Mouse (Mus musculus) forebrain, embryonic 11.5 days (tissue): ENCODE results near the gene Slc25a45. TPM values are rescaled to one million over a fixed set of nuclear protein-coding genes. Genes with fewer than 3 reads are reported as not detected.

ENCODE experiments used
- ATAC-seq: fragments of 200-750 bp; cut with Nextera tagmentation; replicated peaks from 2 replicates; pipeline ENCODE4 v1.8.0; 2017; ENCODE audit warnings: moderate TSS enrichment; ENCODE audit not compliant: low FRiP score
- DNase-seq: peaks from one replicate; pipeline ENCODE4 v3.0.0-alpha.2; 2017; ENCODE audit warnings: low spot score
- H3K27ac ChIP-seq: fragments of 300-500 bp; sonication (generic); 2 replicates; pipeline ENCODE4 v1.5.1; 2014; ENCODE audit warnings: low read depth, low read length
- H3K27me3 ChIP-seq: fragments of 300-500 bp; sonication (generic); 2 replicates; pipeline ENCODE4 v1.6.1; 2014; ENCODE audit warnings: mild to moderate bottlenecking, low read length, mixed read lengths; ENCODE audit not compliant: control insufficient read depth, insufficient read depth
- H3K36me3 ChIP-seq: fragments of 300-500 bp; sonication (generic); 2 replicates; pipeline ENCODE4 v1.6.1; 2014; ENCODE audit warnings: mild to moderate bottlenecking, low read length, moderate library complexity, mixed read lengths; ENCODE audit not compliant: control insufficient read depth, insufficient read depth
- H3K4me1 ChIP-seq: fragments of 300-500 bp; sonication (generic); replicated peaks from 2 replicates; pipeline ENCODE4 v1.6.1; 2014; ENCODE audit warnings: low read length, mixed read lengths; ENCODE audit not compliant: control insufficient read depth, insufficient read depth
- H3K4me2 ChIP-seq: fragments of 300-500 bp; sonication (generic); 2 replicates; pipeline ENCODE4 v1.6.1; 2014; ENCODE audit warnings: low read depth, mild to moderate bottlenecking, low read length, moderate library complexity, mixed read lengths; ENCODE audit not compliant: severe bottlenecking
- H3K4me3 ChIP-seq: fragments of 300-500 bp; sonication (generic); 2 replicates; pipeline ENCODE4 v1.5.1; 2014; ENCODE audit warnings: low read depth, low read length
- H3K9ac ChIP-seq: fragments of 300-500 bp; sonication (generic); 2 replicates; pipeline ENCODE4 v1.6.1; 2014; ENCODE audit warnings: low read length
- H3K9me3 ChIP-seq: fragments of 300-500 bp; sonication (generic); 2 replicates; pipeline ENCODE4 v1.6.1; 2016; ENCODE audit warnings: low read length, mixed read lengths; ENCODE audit not compliant: control insufficient read depth
- WGBS: fragments of 180-500 bp; shearing (Covaris S2); extraction: QIAGEN DNeasy Blood & Tissue Kit; methylation state at CpG from one replicate; pipeline ENCODE4 v1.1.7; 2014; 5-methylcytosine and 5-hydroxymethylcytosine counted together
- polyA plus RNA-seq: library from polyadenylated mRNA; unstranded; fragments of >200 nt; fragmentation: Nextera tagmentation; extraction: Ambion mirVana; gene quantifications from 2 replicates; pipeline ENCODE4 v1.2.1, GENCODE M21; 2014

Slc25a45 gene
- polyA plus RNA-seq, 1 experiment from 2014 or later = 0.90 TPM

- no peaks in the 10 kb centered on the region for H3K9me3 ChIP-seq
- H3K4me3 ChIP-seq = no peak overlapping the region
- WGBS = 93% methylated on average over 12 of the region's 12 CpGs
- no peak overlapping the region for H3K4me2 ChIP-seq
- no peaks in the 10 kb centered on the region for H3K27me3 ChIP-seq
- DNase-seq = no peak
- ATAC-seq = no peak
- no peak overlapping the region for H3K9ac ChIP-seq
- H3K36me3 ChIP-seq = peaks cover 6% of the 10 kb centered on the region; the same call in 1 of the 2 replicates
- peaks cover 8% of the 10 kb centered on the region; the same call in 1 of the 2 replicates for H3K4me1 ChIP-seq
- no peak overlapping the region for H3K27ac ChIP-seq
Observed at GRCm38 (mm10) chr19:5891521-5892258, 14.1 kb downstream of the Slc25a45 start.

GRCm38 (mm10) chr19:5892262-5892661 lies 14.7 kb downstream of the Slc25a45 start:
- no peaks in the 10 kb centered on the region for H3K27me3 ChIP-seq
- H3K9ac ChIP-seq = no peak overlapping the region
- H3K36me3 ChIP-seq = peaks cover 8% of the 10 kb centered on the region; the same call in 1 of the 2 replicates
- peaks cover 8% of the 10 kb centered on the region; the same call in 1 of the 2 replicates for H3K4me1 ChIP-seq
- H3K4me2 ChIP-seq = no peak overlapping the region
- no peak for ATAC-seq
- H3K4me3 ChIP-seq = no peak overlapping the region
- WGBS = 96% methylated on average over 7 of the region's 7 CpGs
- H3K9me3 ChIP-seq = no peaks in the 10 kb centered on the region
- DNase-seq = no peak
- no peak overlapping the region for H3K27ac ChIP-seq

GRCm38 (mm10) chr19:5892735-5893134 lies 15.1 kb downstream of the Slc25a45 start:
- H3K4me3 ChIP-seq = no peak overlapping the region; the same call in 1 of the 2 replicates
- H3K27me3 ChIP-seq = no peaks in the 10 kb centered on the region
- 93% methylated on average over 13 of the region's 13 CpGs for WGBS
- ATAC-seq = no peak
- peak overlapping the region; percentile 80 for H3K4me2 ChIP-seq
- no peak for DNase-seq
- no peaks in the 10 kb centered on the region for H3K9me3 ChIP-seq
- H3K36me3 ChIP-seq = peaks cover 8% of the 10 kb centered on the region; the same call in 1 of the 2 replicates
- peak overlapping the region; percentile 78 for H3K9ac ChIP-seq
- no peak overlapping the region for H3K27ac ChIP-seq
- peaks cover 8% of the 10 kb centered on the region; the same call in 1 of the 2 replicates for H3K4me1 ChIP-seq

GRCm38 (mm10) chr19:5893282-5894001 lies 15.8 kb downstream of the Slc25a45 start:
- ATAC-seq = peak; percentile 67

GRCm38 (mm10) chr19:5894002-5894678 lies 16.5 kb downstream of the Slc25a45 start, which contains the start of gene Tigd3:
TSS of gene Tigd3 (minus strand) at chr19:5894149.
- H3K27me3 ChIP-seq = no peaks in the 10 kb centered on the region
- no peaks in the 10 kb centered on the region for H3K9me3 ChIP-seq
- H3K4me3 ChIP-seq = peak within 1 kb of the TSS; percentile 63
- DNase-seq (peak; percentile 97), ATAC-seq (peak; percentile 96)
- 6% methylated on average over 33 of the region's 36 CpGs for WGBS
- H3K36me3 ChIP-seq = peaks cover 8% of the 10 kb centered on the region; the same call in 1 of the 2 replicates
- peaks cover 8% of the 10 kb centered on the region; the same call in 1 of the 2 replicates for H3K4me1 ChIP-seq
- peak within 1 kb of the TSS; percentile 80 for H3K4me2 ChIP-seq
- peak within 1 kb of the TSS; percentile 78 for H3K9ac ChIP-seq
- no peak within 1 kb of the TSS; the same call in 1 of the 2 replicates for H3K27ac ChIP-seq

More at GRCm38 (mm10) chr19:5893282-5894001, 15.8 kb downstream of the Slc25a45 start:
- Histone ChIP-seq H3K9ac (peak overlapping the region; percentile 78), H3K27ac (no peak overlapping the region; the same call in 1 of the 2 replicates), H3K9me3 (no peaks in the 10 kb centered on the region), H3K4me2 (peak overlapping the region; percentile 80), H3K36me3 (peaks cover 8% of the 10 kb centered on the region; the same call in 1 of the 2 replicates), H3K4me1 (peaks cover 8% of the 10 kb centered on the region; the same call in 1 of the 2 replicates), H3K27me3 (no peaks in the 10 kb centered on the region), H3K4me3 (peak overlapping the region; percentile 63)
- WGBS = 10% methylated on average over 29 of the region's 31 CpGs
- DNase-seq = no peak

GRCm38 (mm10) chr19:5907275-5907674 lies 29.7 kb downstream of the Slc25a45 start:
- Histone ChIP-seq H3K4me2 (no peak overlapping the region), H3K9ac (no peak overlapping the region), H3K27ac (no peak overlapping the region), H3K4me3 (no peak overlapping the region), H3K27me3 (no peaks in the 10 kb centered on the region), H3K36me3 (peaks cover 22% of the 10 kb centered on the region), H3K9me3 (no peaks in the 10 kb centered on the region), H3K4me1 (peaks cover 15% of the 10 kb centered on the region)
- DNase-seq = no peak
- WGBS = 93% methylated on average over 3 of the region's 3 CpGs
- ATAC-seq = no peak

GRCm38 (mm10) chr19:5910221-5910620 lies 32.6 kb downstream of the Slc25a45 start:
- Histone ChIP-seq H3K9me3 (no peaks in the 10 kb centered on the region), H3K9ac (no peak overlapping the region), H3K4me3 (no peak overlapping the region), H3K4me2 (peak overlapping the region; percentile 32; the same call in 1 of the 2 replicates), H3K4me1 (peaks cover 20% of the 10 kb centered on the region), H3K36me3 (peaks cover 11% of the 10 kb centered on the region), H3K27me3 (no peaks in the 10 kb centered on the region), H3K27ac (no peak overlapping the region)
- 67% methylated on average over 6 of the region's 6 CpGs for WGBS
- no peak for DNase-seq
- no peak for ATAC-seq
